Mouse (Mus musculus) erythroblast, adult 5-6 weeks (primary cell): ENCODE measurements around the gene Nol10. TPM values are rescaled to one million over a fixed set of nuclear protein-coding genes. Genes with fewer than 3 reads are reported as not detected.

Source experiments
- ATAC-seq: replicated peaks from 2 replicates; pipeline ENCODE4 v1.8.0; 2016; ENCODE audit warnings: moderate number of reproducible peaks, mild to moderate bottlenecking, moderate TSS enrichment, inconsistent platforms; ENCODE audit not compliant: poor library complexity, low FRiP score, severe bottlenecking
- total RNA-seq, 2 experiments: library from RNA; stranded (forward) in 1 of 2; stranded (reverse) in 1 of 2; fragments of 150-400 nt in 1 of 2; fragments of 200-764, 138-1000 nt in 1 of 2; gene quantifications; 2 replicates each; pipeline versions ENCODE4 v1.2.3 to v1.2.4; 2015 to 2017; ENCODE audit warnings: low replicate concordance in 2 of 2

Gene Nol10
- total RNA-seq, 2 experiments from 2014 or later = 2.4 to 3.5 TPM

DNA sequence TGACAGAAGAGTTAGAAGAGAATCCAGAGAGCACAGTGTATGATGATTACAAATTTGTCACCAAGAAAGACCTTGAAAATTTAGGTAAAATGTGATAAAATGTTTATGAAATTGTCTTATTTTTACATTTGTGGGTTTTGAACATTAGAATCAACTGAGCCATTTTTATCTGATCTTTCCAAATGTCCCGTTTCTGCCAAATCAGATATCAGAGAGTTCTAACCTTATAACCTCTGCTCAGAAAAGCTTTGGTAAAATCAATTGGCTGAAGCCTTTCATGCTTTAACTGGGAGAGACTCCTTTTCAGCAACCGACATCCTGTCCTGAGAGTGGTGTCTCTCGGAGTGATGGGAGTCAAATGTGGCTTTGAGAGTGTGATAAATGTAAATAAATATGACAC is 53.9 kb downstream of the Nol10 start:
- ATAC-seq = no peak

DNA sequence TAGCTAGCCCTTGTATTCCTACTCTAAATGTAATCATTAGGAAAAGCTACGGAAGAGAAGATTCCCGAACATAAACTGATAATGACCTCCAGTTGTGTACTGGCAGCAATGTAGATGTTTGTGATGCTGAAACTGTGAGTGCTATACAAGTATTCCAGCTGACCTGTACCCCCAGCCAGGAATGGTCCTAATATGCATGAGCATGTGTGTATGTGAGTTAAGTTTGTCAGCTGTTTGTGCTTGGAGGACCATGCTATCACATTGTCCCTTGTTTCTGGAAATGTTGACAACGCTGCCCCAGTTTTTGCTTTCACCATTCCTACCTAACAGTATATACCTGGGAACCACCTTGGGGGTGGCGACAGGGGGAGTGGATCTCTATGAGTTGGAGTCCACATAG is 55.7 kb downstream of the Nol10 start:
- ATAC-seq = no peak

DNA sequence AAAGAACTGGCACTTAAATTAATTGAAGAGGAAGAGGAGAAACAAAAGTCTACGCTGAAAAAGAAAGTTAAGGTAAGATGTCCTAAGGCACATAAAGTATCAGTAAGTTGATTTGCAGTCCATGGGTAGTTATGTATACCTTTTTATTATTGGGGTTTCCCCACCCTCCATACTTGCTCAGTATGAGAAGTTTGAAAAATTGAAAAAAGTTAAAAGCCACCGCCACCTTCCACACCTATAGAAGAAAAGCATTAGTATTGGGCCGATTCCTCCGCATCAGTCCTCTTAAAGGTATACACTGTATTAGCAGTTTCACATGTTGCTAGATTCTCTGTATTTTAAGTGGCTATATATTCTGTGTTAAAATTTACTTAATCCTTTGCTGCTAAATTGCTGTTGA is 58.6 kb downstream of the Nol10 start:
- ATAC-seq = no peak

DNA sequence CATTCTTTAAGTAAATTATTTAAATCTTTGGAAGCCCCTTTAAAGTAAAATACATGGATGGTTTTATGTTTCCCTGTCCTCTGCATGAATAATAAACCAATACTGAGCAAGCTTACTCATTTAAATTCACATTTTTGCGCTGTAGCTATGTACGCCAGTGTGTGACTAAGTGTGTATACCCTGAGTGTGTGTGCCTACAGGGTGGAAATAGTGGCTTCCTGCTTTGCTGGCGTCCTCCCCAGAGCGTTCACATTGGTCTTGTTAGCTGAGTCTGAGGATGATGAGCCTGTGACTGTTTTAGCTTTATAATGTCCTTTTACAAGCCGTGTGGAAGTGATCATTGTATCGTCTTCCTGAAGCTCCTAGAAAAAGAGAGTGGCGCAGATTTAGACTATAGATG is 60.1 kb downstream of the Nol10 start:
- ATAC-seq = no peak

DNA sequence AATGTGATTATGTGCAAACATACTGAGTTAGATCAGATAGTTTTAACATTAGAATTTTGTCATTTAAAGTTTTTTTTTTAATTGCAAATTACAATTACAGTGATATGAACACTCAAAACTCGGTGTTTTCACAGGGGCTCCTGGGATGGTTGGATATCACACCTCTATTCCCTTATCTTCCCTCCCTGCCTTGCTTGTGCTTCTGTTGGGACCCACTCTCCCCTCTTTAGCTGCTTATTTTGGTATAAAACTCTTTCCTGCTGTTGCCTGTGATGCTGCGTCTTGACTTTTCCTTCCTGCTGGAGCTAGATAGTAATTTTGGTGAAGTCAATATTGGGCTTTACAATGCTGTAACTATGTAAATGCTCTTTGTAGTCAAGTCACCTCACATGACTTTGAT is 63.0 kb downstream of the Nol10 start:
- ATAC-seq = no peak

DNA sequence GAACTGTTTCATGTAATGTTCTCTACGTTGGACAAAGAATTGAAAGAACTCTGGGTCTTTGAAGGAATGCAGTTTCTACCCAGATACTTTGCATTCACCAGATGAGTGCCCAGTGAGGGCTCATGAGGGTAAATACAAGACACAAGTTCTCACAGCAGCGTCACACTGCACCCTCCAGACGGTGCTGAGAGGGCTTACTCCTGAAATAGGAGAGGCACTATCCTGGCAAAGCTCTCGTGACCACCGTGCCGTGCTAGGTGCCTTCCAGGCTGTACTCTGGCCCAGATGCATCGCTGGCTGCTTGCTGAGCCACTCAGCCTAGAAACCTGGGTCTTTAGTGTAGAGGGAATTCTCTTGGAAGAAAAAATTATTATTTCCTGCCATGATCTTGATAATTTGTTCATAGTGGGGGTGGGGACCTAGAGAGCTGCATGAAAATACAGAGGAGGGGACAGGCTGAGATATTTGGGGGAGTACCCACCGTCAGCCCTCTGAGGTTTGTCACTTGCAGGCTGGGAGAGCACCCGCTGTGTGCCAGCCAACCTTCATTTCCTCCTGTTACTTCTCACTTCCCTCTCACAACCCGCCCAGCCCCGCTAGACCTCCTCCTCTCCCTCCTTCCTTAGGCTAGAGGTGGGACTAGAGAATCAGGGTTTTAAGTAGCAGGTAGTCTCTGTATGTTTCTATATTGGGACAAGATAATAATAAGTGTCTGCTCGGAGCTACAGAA is 63.7 kb downstream of the Nol10 start:
- no peak for ATAC-seq

DNA sequence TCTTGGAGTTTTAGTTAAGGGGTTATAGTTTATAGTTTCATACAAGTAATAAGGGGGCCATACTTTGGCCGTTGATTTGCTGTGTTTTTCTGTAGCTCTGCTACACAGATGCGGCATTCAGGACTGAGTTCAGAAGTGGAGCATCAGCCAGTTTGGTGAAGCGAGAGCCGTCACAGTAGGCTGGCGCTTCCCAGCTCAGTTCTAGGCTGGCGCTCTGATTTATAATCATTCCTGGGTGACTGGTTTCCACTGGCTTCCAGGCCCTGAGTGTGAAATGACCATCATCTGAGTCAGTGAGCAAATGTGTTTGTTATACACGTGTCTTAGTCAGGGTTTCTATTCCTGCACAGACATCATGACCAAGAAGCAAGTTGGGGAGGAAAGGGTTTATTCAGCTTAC is 66.5 kb downstream of the Nol10 start:
- no peak for ATAC-seq

DNA sequence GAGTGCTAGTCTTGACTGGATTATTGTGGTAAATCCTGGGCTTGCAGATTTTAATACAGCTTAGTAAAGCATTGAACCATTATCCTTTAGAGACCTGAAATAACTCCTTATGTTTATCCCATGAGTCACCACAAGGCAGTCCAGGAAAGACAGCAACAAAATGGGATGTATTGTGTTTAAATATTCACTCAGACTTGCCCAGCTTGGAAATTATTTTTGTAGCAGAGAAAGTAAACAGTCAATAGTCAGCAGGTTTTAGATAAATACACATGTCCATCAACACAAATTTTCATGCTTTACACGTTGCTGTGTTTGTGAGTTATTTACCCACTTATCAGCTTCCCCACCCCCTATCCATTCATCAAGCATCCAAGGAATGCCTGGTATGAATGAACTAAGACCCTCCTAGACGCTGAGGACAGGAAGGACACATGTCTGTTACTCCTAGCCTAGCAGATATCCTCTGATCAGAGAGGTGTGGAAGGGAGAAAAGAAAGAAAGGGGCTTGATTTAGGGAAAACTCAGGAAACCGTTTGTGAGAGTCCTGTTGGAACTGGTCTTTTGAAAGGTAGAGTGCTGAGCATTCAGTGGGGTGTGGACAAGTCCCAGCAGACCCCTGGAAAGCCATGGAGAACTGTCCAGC is 72.0 kb downstream of the Nol10 start:
- ATAC-seq = no peak

DNA sequence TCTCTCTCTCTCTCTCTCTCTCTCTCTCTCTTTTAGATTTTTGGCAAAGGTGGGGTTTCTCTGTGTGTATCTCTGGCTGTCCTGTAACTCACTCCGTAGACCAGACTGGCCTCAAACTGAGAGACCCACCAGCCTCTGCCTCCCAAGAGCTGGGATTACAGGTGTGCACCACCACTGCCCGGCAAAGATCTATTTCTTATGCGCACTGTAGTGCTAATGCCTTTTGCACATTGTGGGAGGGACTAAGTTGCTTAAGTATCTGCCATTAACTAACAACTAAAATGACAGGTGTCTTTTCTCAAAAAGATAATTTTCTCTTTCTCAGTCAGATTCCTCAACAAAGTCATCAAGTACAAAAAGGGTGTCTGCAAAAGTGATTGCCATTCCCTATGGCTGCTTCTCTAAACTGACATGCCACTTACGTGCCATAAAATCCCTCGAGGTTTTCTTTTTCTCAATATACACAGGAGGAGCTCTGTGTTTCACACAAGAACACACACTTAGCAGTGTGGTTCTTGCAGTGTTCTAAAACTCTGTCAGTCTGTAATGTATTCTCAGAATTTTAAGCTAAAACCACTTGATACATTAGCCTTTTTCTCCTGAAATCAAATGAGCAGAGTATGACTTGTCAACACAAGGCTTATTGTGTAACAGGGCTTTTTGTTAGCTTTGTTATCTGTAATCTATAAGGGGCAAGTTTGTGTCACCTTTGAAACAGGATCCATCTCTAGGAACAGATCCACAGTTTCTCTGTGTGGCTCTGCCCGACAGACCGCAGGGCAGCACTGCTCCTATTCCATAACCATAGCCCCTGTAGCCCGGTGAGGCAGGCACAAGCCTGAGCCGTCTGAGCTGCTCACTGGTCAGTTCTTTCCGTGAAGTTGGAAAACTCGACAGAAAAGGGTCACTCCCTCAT is 77.3 kb downstream of the Nol10 start:
- no peak for ATAC-seq

DNA sequence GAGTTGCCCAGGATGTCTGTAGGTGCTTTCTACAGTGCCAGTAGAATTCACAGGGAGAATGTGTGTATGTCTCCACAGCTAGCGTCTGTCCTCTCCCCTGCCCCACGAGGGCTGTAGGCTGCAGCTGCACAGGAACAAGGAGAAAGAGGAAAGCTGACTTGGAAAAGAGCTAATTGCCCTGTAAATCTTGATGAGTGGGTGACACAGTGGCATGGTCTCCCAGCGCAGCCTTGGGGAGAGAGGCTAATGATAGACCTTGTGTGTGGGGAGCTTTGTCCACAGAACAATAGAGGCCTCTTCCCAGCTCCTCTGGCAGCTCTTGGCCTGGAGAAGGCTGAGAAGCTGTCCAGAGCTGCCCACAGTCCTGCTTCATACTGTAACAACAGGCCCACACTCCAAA is 78.5 kb downstream of the Nol10 start:
- ATAC-seq = no peak

DNA sequence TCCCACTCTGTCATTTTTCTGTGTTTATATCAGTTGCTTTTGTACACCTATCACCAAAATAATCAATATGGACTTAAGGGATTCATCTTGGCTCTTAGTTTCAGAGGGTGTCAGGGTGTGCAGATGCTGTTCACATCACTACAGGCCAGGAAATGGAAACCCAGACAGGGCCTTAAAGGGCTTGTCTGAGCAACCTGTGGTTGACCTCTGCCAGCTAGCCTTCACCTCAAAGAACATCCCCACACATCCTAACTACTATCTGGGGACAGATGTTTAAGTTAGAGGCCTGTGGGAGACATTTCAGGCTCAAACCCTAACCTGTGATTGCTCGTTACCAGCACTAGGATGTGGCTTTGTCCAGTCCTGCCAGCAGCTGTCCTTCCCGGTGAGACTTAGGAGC is 82.3 kb downstream of the Nol10 start:
- no peak for ATAC-seq

DNA sequence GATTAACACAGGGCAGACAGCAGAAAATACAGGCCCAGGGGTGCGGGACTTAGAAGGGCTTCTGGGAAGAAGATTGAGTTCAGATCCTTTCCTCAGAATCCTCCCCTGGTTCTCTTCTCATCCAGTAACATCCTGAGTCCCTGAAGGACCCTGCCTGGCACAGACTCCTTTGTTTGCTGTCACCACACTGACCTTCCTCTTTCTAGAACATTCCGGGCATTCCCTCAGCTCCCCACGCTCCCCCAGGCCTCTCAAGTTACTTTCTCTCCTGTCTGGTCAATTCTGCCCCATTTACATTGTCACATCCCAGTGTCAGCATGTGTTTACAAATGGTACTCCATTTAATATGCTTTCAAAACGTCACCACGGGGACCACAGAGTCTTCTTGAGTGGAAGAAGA is 82.9 kb downstream of the Nol10 start:
- ATAC-seq = no peak

DNA sequence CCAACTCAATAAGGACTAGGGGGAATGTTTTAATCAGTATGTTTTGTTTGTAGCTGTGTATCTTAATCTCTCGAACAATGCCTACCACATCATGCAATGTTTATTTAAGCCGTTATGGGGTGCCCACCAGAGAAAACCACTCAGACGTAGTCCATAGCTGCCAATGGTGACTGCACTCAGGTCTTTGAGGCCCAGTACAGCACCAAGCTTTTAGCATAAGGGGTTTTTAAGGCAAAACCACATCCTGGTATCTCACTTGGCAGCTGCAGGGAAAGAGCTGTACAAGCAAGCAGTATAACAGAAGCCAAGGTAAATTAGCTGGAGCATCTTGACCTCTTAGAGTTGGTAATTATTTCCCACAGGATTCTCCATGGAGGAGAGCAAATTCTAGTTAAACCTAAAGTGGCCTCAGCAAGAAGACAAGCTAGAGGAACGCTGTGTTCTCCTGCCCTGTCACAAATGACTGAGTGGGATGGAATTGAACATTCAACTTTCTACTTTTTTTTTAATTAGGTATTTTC is 83.6 kb downstream of the Nol10 start:
- ATAC-seq = no peak

DNA sequence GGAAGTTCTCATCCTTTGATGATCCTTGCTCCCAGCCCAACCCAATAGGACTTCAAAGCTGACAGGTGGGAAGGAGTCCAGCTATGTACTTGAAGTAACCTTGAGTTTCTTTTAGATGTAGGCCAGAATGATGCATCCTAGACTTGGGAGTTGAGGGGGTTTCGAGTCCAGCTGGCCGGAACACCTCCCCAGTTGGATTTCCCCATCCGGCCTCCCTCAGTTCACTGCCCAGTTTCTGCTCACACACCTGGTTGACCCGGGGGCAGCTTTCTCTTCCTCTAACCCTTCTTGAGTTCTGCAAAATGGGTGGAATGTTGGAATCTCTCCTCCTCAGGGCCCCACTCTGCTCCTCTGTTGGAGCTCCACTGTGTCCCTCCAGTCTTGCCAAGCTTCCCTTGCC is 85.5 kb downstream of the Nol10 start:
- ATAC-seq = no peak

DNA sequence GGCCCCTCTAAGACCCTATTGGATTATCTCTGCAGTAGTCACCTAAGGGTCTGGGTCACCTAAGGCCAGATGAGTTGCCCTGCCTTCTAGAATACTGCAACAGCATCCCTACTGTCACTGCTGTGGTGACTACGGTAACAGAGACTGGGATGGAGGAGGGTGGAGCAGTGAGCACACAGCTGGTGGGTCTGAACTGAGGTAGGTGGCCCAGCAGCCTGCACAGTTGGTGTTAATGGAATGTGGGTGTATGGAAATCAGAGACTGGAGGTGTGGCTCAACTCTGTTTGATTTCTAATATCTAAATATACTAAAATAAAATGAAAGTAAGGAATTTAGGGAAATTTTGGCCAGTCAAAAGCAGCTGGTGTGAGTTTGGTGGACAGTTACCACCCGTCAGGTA is 88.2 kb downstream of the Nol10 start:
- ATAC-seq = no peak

DNA sequence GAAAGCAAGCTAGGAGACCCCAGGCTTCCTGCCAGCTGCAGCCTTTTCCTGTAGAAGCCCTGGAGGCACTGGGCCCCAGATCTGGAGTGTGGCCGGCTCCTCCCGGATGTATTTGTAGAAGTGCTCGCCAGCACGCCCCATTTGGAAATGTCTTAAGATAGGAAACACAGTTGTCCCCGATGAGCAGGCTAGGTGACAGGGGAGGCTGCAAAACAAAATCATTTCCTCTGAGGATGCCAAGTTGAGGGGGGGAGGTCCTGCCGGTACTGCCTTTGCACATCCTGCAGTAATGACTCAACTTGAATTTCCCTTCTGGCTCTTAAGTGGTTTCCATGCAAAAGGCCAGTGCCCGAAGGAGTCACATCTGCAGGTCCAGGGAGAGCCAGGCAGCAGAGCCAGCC is 92.0 kb downstream of the Nol10 start:
- ATAC-seq = no peak

DNA sequence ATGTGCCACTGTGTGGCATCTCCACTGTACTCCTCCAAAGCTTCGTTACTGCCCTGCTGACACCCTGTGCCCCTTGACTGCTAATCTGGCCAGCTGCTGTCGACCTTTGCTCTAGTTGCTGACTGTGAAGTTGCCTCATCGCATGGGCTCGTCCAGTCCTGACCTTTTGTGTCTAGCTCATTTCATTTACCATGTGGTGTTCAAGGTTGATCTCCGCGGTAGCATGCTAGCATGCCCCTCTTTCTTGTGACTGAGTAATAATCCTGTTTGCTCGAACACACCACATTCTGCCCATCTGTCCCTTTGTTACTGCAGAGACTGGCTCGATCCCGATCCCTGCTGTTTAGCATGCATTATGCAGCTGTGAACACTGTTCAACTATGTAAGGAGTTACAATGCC is 93.2 kb downstream of the Nol10 start:
- no peak for ATAC-seq

DNA sequence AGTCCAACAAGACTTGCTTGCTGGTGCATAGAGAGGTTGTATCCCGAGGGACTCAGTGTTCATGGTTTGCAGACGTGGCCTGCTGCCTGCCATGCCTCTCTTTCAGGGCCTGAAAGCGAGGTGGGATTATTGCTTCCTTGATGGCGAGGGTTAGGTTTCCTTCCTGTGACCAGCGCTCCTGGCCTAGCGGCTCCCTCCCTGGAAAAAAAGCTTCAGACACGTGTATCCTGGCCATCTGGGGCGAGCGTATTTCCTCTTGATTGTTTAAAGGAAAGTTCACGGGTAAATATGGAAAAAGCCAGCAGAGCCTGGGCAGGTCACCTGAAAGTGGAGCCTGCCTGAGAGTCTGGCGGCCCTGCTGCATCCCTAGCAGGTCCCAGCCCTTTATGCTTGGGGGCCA is 96.1 kb downstream of the Nol10 start:
- no peak for ATAC-seq

DNA sequence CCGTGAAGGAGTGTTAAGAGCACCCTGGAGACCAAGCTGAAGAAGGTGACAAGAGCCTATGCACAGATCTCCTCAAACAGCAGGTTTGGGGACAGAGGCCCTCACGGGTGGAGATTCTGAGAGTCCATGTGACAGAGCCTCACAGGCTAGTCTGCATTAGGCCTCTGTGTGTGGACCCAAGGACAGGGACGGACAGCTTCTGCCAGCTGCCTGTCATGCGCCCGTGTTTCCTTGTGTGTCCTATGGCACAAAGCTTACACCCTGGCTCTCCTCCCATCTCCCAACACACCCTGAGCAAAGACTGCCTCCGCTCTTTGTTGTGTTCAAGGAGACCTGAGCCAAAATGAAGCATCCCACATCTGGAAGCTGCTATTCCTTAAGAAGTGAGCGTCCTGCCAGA is 97.0 kb downstream of the Nol10 start:
- no peak for ATAC-seq

DNA sequence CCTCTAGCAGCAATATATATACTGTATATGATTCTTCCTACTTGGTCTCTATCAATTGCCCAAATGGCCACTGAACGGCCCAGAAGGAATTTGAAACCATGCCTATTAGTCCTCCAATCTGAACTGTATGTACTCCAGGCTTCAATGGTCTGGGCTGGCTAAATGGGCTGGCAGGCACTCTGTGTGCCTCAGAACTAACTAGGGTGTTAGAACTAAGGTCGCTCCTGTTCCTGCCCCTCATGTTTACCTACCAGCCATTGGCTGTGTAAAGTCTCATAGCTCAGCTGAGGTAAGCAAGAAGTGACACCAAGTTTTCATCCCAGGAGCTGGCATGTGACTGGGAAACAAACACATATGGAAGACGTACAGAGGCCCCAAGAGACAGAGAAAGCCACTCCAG is 100.5 kb downstream of the Nol10 start:
- ATAC-seq = no peak

DNA sequence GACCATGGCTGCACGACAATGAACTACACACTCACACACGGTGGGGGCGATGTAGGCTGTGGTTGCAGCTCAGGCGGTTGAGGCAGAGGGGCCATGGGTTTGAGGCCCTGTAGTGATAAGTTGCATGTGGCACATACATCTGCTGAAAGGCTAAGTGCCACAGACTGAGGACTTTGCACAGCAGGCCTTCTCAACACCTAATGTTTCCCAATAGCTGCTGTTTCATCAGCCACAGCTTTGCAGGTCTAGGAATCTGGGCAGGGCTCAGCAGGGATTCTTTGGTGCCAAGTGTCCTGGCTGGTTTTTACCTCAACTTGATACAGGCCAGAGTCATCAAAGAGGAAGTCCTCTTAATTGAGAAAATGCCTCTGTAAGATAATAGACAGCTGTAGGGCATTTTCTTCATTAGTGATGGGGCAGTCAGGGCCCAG is 101.4 kb downstream of the Nol10 start:
- ATAC-seq = no peak
